Mouse (Mus musculus): ENCODE data around the gene Crb2.

The Crb2 gene

DNA sequence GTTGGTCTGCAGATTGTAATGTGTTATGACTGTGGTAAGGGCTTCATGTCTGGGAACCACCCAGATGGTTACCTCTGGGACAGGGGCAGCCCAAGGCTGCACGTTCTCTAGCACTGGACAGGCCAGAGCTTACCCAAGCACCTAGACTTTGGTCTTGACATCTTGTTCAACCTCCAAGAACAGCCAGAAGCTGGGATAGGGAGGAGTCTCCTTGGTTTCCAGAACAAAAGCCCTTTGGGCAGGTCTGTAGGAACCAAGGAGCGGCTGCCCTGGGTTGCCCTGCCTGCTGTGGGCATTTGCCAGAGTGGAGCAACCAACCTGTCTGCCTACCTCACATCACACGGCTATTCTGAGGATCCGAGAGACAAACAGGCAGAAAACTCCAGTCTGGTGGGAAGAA, 21.0 kb downstream of the Crb2 start:
- no peak for DNase-seq (ENCODE audit: extremely low read depth, low read depth, low spot score)

GRCm38 (mm10) chr2:37799137-37799536, 23.1 kb downstream of the Crb2 start:
- no peak for DNase-seq (ENCODE audit: extremely low read depth, low read depth, low spot score)

- DNase-seq (ENCODE audit: extremely low read depth, low read depth, low spot score): no peak
Observed at GRCm38 (mm10) chr2:37801687-37802086, 25.6 kb downstream of the Crb2 start.

- DNase-seq (ENCODE audit: extremely low read depth, low read depth, low spot score): no peak
Observed at GRCm38 (mm10) chr2:37802610-37803212, 26.7 kb downstream of the Crb2 start.

GRCm38 (mm10) chr2:37811682-37812081, 35.6 kb downstream of the Crb2 start:
- DNase-seq (ENCODE audit: extremely low read depth, low read depth, low spot score): no peak

DNA sequence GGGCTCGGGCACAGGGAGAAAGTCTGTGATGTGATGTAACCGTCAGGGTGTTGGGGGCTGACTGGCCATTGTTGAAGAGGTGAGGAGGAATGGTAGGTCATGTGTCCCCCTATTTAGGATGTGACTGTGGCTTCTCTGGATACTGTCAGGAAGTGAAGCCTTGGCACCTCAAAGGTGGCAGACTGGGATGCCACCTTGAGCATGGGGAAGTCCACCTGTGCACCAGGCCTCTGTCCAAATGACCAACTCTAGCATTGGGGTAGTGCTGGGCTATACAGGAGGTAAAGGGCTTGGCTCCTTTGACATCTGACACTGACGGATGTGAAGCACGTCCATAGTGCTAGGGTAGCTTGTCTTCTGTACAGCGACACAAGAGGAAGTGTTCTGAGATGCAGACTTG, 36.4 kb downstream of the Crb2 start:
- DNase-seq (ENCODE audit: extremely low read depth, low read depth, low spot score): no peak

- DNase-seq (ENCODE audit: extremely low read depth, low read depth, low spot score): no peak
Observed at GRCm38 (mm10) chr2:37814820-37815361, 38.8 kb downstream of the Crb2 start.

DNA sequence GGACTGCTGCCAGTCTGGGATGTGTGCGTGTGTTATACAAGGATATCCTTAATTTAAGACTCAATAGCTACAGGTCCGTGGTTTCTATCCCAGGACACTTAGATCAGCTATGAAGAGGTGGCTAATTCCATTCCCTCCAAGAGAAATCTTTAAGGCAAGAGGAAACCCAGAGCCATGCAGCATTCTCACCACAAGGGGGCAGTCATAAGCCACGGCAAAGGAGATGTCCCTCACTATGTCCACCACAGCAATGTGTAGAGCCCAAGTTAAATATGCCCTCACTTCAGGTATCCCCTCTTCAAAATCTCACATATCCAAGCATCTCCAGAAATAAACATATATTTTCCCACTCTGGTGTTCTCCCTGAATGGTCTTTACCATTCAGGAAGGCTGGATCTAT, 39.6 kb downstream of the Crb2 start:
- DNase-seq (ENCODE audit: extremely low read depth, low read depth, low spot score): no peak

DNA sequence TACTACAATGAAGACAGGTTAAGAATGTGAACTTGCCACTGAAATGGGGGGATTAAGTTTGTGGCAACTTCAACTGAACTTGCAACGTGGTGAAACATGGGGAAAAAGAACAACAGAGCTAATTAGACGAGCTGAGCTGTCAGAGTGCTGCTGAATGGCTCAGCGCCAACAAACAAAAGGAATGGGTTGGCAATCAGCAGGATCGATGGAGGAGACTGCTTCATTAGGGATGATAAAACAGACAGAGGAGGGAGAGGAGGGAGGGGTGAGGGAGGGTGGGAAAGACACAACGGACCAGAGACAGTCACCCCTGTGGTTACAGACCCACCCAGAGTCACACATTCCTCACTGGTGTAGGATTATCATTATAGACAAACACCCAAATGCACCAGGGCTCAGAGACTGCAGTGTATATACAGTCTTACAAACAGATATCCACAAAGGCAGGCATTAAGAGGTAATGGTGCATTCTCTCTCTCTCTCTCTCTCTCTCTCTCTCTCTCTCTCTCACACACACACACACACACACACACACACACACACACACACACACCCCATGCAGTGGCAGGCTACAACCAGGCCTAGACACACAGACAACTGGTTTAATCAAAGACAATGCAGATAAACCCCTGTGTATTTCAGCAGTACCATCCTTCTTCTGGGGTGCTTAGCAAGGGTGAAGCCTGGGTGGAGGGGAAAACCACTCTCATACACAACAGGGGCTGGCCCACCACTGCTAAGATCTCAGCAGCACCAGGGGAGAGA, 42.9 kb downstream of the Crb2 start:
- DNase-seq (ENCODE audit: extremely low read depth, low read depth, low spot score): no peak

DNA sequence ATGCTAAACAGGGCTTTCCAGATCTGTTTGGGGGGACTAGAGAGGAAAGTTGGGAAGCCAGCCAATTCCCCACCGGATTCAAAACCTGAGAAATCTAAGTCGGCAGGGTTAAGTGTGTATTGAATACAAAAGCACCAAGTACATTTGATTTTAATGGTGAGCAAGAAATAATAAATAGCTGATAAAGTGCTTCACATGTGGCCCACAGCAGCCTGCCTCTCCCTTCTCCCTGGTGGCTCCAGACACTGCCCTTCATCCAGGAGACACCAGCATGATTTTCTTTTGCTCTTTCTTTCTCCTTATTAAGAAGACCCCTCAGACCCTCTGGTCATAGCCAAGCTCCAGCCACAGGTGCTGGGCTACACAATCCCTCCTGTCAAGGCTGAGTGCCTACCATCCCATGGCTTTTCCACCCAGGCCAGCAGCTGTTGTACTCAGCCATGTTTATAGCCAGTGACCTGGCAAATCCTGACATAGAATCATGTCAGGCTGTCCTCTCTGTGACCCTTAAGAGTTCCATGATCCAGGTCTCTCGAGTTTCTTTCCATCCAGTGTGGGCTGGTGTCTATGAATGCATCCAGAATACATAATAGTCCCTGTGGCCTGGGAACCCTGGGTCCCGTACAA, 43.6 kb downstream of the Crb2 start:
- no peak for DNase-seq (ENCODE audit: extremely low read depth, low read depth, low spot score)

GRCm38 (mm10) chr2:37822122-37822521, 46.1 kb downstream of the Crb2 start:
- DNase-seq (ENCODE audit: extremely low read depth, low read depth, low spot score): no peak

DNA sequence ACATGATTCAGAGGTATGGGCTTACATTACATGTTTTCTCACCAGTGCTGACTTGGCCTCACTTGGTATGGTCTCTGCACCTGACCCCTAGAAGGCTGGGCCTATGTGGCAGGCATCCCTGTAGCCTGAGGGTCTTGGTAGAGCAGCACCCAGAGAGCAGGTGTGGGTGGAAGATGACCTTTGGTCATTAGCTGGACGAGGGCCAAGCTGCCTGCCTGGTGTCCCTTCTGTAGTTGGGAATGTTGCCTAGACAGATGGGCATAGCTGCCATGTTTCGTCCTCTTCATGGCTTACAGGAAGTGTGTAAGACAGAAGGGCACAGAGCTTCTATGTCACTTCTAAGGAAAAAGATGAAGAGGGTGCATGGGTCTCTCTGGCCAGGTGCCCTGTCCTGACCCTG, 47.8 kb downstream of the Crb2 start:
- no peak for DNase-seq (ENCODE audit: extremely low read depth, low read depth, low spot score)

DNA sequence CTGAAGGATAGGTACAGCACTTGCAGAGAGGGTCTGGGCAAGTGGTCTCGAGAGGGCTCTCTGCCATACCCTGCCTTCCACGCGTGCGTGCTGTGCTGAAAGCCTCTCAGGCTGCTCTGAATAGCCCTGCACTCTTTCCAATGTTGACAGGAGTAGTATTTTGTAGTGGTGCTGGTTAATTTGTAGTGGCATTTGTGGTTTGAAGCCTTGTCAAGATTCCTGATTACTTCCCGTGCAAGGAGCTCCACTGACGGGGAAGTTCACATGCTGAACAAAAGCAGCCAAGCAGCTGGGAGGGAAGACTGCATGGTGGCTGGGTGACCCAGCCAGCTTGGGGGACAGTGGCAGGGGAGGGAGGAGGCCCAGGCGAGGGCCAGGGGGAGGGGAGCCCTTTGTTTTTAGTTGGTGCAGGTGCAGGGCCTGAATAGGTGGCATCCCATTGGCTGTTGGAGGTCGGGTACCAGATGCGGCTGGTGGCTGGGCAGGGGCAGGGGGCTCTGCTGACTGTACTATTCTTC, 53.8 kb downstream of the Crb2 start:
- no peak for DNase-seq (ENCODE audit: extremely low read depth, low read depth, low spot score)

- DNase-seq (ENCODE audit: extremely low read depth, low read depth, low spot score): no peak
Observed at GRCm38 (mm10) chr2:37832253-37832652, 56.2 kb downstream of the Crb2 start.

DNA sequence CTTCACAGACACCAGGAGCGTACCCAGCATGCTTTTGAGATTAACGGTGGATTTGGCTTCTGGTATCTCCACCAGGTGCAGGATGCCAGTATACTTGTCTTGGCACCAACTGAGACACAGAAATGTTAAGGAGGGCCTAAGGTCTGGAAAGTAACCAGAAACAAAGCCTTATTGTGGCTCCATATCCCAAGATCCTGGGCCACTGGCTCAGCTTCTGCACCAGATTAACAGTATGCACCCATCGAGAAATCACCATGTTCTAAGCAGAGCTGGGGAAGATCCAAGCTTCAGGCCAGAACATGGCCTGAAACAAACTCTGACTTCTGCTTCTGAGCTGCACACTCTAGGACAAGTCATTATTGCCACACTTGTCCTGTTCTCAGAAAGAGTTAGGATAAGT, 60.9 kb downstream of the Crb2 start:
- DNase-seq (ENCODE audit: extremely low read depth, low read depth, low spot score): peak; percentile 86

DNA sequence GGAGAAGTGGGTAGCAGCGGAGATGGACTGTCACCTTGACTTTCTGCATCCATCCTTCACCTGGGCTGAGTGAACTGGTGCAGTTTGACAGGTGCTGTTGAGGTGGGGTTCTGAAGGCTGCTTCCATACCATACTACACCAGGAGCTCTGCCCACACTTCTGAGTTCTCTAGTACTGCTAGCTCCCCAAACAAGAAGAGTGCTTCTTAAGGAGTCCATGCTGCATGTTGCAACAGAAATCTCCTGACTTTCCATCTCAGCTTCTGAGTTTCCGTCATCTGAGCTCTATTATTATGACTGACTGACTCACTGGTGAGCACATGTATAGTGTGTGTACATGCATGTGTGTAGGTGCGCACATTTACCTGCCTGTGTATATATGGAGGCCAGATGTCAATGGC, 61.5 kb downstream of the Crb2 start:
- DNase-seq (ENCODE audit: extremely low read depth, low read depth, low spot score): no peak

GRCm38 (mm10) chr2:37838202-37838984, 62.3 kb downstream of the Crb2 start:
- DNase-seq (ENCODE audit: extremely low read depth, low read depth, low spot score): no peak

DNA sequence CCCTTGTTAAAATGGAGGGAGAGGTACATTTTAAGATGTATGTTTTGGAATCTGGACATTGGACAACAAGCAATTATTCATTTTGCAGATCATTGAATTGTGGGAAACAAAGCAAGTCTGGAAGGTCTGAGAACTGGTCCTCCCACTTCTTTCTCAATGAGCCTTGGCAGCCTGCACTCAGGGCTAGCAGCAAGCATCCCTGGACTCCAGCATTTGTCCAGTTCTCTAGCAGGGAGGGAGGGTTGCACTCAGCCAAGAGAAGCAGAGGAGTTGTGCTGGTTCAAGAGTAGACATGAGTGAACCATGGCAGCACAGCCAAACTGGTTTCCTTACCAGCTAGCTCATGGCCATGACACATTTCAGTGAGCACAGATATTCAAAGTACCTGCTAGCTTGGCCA, 63.9 kb downstream of the Crb2 start:
- DNase-seq (ENCODE audit: extremely low read depth, low read depth, low spot score): peak; percentile 39

DNA sequence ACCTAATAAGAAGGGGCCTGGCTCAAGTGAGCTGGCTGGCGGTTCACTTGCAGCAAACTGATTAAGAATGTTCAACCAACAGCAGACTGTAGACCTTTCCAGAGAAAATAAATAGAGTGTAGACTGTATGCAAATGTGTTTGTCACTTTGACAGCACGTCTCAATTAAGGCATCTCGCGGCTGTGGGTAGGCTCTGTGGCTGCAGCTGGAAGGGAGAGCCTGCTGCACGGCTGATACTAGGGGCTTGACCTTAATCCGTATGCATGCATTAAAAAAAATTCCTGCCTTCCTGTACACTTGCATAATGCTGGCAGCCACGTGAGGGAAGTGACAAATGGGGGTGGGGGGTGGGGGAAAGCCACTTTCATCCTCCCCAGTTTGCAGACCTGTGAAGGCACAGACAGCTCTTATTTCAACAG, 66.1 kb downstream of the Crb2 start:
- DNase-seq (ENCODE audit: extremely low read depth, low read depth, low spot score): no peak

DNA sequence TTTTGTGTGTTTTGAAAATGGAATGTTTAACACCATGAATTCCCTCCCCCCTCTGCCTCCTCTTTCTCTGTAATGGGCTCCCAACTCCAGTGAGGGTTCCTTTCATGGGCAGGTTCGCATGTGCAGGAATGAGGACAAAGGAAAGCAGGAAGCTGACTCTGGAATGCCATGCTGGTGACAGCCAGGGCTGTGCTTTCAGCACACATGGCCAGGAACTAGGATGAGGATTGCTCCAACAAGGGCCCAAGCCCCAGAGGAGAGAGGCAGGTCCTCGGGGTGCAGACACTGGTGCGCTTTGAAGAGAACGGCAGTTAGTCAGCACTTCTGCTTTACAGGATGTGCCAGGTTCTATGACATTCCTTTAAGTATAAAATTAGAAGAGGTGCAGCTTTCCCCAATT, 66.7 kb downstream of the Crb2 start:
- DNase-seq (ENCODE audit: extremely low read depth, low read depth, low spot score): no peak
